Mouse (Mus musculus) spleen, adult 2 months (tissue): ENCODE results near the gene Hydin. TPM values are rescaled to one million over a fixed set of nuclear protein-coding genes. Genes with fewer than 3 reads are reported as not detected.
"Not testable (repeated sequence)": the region's sequence is repeated elsewhere in the genome, so short reads cannot be mapped to it uniquely, and the experiment has no call there.

Source experiments
- DNase-seq, 2 experiments: peaks; one replicate each; pipeline versions ENCODE4 v3.0.0 to v3.0.0-alpha.2; 2012 to 2021; ENCODE audit warnings: low spot score in 2 of 2, low read depth in 1 of 2
- H3K27ac ChIP-seq: fragments of 200-500 bp; 2 replicates; pipeline ENCODE4 v1.5.1; 2012; ENCODE audit warnings: low read length, inconsistent platforms; ENCODE audit not compliant: insufficient read depth
- H3K27me3 ChIP-seq: fragments of 200-500 bp; 2 replicates; pipeline ENCODE4 v1.6.1; 2012; ENCODE audit warnings: mild to moderate bottlenecking, moderate library complexity, low read length, inconsistent platforms; ENCODE audit not compliant: control insufficient read depth, insufficient read depth
- H3K36me3 ChIP-seq: fragments of 200-500 bp; 2 replicates; pipeline ENCODE4 v1.6.1; 2012; ENCODE audit warnings: mild to moderate bottlenecking, low read length, inconsistent platforms; ENCODE audit not compliant: control insufficient read depth, insufficient read depth
- H3K4me1 ChIP-seq: fragments of 200-500 bp; 2 replicates; pipeline ENCODE4 v1.6.1; 2011; ENCODE audit warnings: inconsistent platforms; ENCODE audit not compliant: control insufficient read depth, insufficient read depth, insufficient read length
- H3K4me3 ChIP-seq: fragments of 200-500 bp; 2 replicates; pipeline ENCODE4 v1.5.1; 2011; ENCODE audit warnings: mild to moderate bottlenecking, inconsistent platforms; ENCODE audit not compliant: insufficient read depth, insufficient read length; ENCODE audit errors: extremely low read depth
- CTCF ChIP-seq: fragments of 200-500 bp; IDR thresholded peaks from 2 replicates; pipeline ENCODE4 v1.5.1; 2011; ENCODE audit warnings: mild to moderate bottlenecking, inconsistent platforms; ENCODE audit not compliant: insufficient read depth, insufficient read length, insufficient replicate concordance; ENCODE audit errors: extremely low read depth
- POLR2A ChIP-seq: fragments of 200-500 bp; IDR thresholded peaks from 2 replicates; pipeline ENCODE4 v1.6.1; 2011; ENCODE audit warnings: low read depth, low read length, inconsistent platforms
- WGBS: fragments of 180-500 bp; shearing (Covaris S2); methylation state at CpG from one replicate; pipeline ENCODE4 v1.1.7; 2018; 5-methylcytosine and 5-hydroxymethylcytosine counted together
- polyA plus RNA-seq: library from polyadenylated mRNA; depleted of rRNA; stranded (reverse); fragments of >200 nt; gene quantifications from 2 replicates; pipeline ENCODE4 v1.2.3, GENCODE M21; 2012

Gene Hydin
- polyA plus RNA-seq, 1 experiment, result 0.01 TPM

DNA sequence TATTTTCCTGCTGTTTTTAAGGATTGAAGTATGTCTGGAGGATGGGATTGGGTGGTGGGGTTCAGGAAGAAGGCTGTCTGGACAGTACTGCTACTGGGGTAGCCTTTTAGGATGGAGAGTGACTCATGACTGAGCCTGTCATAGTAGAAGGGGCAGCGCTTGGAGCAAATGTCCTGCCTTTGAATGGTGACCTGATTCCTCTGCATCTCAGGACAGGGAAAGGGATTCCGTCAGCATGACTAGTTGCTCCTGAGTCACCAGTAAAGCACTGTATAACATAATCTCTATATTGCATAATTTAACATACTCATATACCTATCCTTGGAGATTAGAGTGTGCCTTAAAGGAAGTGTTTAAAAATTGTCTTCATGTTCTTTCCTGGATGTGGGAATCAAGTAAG, 54.7 kb downstream of the Hydin start:
- TF ChIP-seq CTCF (no peak), POLR2A (no peak)
- no peaks in the 10 kb centered on the region for H3K4me1 ChIP-seq
- WGBS, result 85% methylated on average over 2 of the region's 2 CpGs
- no peaks in the 10 kb centered on the region for H3K36me3 ChIP-seq
- H3K27me3 ChIP-seq, result no peaks in the 10 kb centered on the region
- no peak overlapping the region for H3K4me3 ChIP-seq
- no peak for DNase-seq
- no peak overlapping the region for H3K27ac ChIP-seq

DNA sequence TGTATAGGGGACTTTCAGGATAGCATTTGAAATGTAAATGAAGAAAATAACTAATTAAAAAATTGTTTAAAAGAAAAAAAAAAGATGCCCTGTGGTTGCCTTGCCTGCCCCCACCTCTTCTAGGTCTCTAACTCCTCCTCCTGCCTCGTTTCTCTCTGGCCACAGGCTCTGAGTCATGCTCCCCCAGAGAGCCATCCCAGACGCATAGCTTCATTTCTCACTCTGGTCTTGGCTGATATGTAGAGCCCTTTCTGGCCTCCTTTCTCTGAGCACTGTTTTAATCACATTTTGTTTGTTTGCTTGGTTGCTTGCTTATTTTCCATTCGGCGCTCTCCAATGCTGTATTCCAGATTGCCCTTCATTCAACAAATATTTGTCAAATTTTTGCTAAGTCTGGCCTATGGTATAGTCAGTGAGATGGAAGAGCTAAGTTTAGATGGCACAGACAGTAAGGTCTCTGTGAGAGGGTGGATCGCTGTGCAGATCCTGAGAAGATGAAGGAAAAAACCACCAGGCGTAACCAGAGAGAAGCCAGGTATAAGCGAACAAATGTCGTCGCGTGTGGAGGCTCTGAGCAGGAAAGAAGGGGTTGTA, 57.3 kb downstream of the Hydin start:
- H3K4me1 ChIP-seq, result no peaks in the 10 kb centered on the region
- no peaks in the 10 kb centered on the region for H3K27me3 ChIP-seq
- TF ChIP-seq POLR2A (no peak), CTCF (no peak)
- H3K36me3 ChIP-seq, result no peaks in the 10 kb centered on the region
- no peak overlapping the region for H3K4me3 ChIP-seq
- H3K27ac ChIP-seq, result no peak overlapping the region
- 77% methylated on average over 10 of the region's 10 CpGs for WGBS
- DNase-seq, result no peak

DNA sequence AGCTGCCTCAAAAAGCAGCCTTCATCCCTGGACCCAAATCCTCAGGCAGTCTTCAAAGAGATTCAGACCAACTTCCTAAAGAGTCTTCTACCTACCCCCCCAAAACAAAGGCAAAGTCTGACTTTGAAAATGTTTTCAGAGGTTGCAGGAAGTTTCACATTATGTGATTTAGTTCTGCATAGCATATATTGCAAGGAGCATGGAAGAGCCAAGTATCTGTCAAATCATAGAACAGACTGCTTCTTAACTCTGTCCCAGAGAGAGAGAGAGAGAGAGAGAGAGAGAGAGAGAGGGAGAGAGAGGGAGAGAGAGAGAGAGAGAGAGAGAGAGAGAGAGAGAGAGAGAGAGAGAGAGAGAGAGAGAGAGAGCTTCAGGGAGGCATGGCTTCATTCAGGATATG, 60.3 kb downstream of the Hydin start:
- H3K36me3 ChIP-seq, DNase-seq, H3K27me3 ChIP-seq, H3K4me1 ChIP-seq, H3K4me3 ChIP-seq, H3K27ac ChIP-seq: not testable (repeated sequence)

DNA sequence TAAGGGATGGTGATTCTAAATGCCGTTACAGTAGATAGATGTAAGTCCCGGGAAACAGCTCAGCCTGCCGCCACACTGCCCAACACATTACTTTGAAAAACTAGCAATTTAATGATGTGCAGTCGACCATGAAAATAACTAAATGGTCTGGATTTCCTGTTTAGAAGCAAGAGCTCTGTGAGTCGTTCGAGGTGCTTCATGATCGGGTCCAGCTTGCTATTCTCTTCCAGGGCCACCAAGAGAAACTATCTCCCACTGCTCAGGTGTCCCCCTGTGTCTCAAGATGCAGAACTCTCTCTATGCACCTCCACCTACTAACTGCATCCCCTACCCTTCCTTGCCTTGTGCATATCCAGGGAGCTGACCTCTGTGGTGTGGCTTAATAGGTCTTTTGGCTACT, 66.6 kb downstream of the Hydin start:
- WGBS, result 78% methylated on average over 7 of the region's 7 CpGs
- no peaks in the 10 kb centered on the region for H3K27me3 ChIP-seq

DNA sequence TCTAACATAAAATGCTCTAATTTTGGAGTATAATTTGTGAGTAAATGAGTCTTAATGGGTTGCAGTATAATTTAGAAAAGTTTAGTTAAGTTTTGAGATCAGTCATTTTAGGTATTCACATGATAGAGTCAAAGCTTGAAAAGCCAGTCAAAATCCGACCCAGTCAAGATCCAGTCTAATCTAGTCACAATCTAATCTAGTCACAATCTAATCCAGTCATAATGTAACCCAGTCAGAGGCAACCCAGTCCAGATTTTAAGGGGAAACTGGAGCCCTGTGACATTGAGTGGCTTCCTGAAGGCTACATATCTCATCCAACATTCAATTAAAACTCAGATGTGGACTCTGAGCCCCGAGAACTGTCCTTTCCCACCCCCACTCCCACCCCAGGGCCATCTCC, 72.7 kb downstream of the Hydin start:
- Histone ChIP-seq H3K4me1 (no peaks in the 10 kb centered on the region), H3K36me3 (no peaks in the 10 kb centered on the region), H3K4me3 (no peak overlapping the region), H3K27ac (no peak overlapping the region), H3K27me3 (no peaks in the 10 kb centered on the region)
- WGBS, result 75% methylated on average over 2 of the region's 2 CpGs
- TF ChIP-seq POLR2A, result no peak
- TF ChIP-seq CTCF, result no peak
- no peak for DNase-seq

More for the DNA sequence above, 66.6 kb downstream of the Hydin start:
- no peak for TF ChIP-seq POLR2A
- TF ChIP-seq CTCF, result no peak
- H3K27ac ChIP-seq, result no peak overlapping the region
- H3K4me3 ChIP-seq, result no peak overlapping the region
- no peaks in the 10 kb centered on the region for H3K4me1 ChIP-seq
- DNase-seq, result no peak
- H3K36me3 ChIP-seq, result no peaks in the 10 kb centered on the region

DNA sequence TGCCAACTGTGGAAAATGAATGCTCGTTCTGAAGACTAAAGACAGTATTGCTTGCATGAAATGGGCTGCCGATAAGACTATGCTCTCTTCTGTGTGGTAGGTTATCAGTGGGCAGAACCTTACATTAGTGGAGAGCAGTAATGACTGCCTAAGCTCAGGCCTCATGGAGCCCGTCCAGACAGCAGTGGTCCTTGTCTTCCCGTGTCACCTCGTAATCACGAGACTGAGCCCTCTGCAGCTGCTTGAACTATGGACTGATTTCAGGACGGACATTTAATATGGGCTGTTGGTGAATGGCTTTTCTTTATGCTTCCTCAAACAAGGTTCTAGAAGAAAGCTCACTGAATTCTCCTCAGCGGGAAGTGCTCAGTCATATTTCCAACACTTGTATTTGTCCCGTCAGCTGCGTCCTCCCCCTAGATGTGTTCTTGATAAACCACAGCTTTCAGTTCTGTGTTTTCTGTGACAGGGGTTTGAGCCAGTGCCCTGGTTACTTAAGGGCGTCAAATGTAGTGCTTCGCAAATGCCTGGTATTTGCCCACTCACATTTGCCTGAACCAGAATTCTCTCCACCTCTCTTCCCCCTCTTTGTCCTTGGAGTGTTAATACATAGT, 73.4 kb downstream of the Hydin start:
- 67% methylated on average over 12 of the region's 12 CpGs for WGBS
- Histone ChIP-seq H3K4me3 (no peak overlapping the region), H3K27ac (no peak overlapping the region), H3K36me3 (no peaks in the 10 kb centered on the region), H3K27me3 (no peaks in the 10 kb centered on the region), H3K4me1 (no peaks in the 10 kb centered on the region)
- TF ChIP-seq CTCF (no peak), POLR2A (no peak)
- no peak for DNase-seq

DNA sequence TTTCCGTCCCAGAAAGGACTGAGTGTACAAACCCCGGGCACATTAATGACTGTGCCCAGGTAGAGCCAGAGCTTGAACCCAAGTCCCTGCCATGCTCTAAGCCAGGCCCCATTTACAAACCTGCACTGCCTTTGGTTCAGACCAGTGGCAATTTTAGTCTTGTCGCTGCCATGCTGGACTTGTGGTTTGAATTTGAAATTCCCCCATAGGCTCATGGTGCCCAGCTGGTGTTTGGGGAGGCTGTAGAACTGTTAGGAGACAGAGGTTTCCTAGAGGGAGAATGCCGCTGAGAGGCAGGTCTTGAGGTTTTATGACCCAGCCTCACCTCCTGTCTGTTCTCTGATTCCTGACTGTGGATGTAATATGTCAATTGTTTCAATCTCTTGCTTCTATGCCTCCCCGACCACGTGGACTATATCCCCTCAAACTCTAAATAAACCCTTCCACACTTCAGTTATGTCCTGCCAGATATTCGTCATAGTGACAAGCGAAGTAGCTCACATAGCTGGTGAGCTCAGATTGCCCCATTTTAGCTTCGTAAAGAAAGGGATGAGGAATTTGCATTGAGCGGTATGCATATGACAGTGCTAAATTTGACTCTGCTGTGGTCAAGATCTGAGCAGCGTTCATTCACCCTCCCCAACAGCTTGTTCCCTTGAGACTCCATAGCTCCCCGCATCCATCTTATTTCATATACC, 79.1 kb downstream of the Hydin start:
- 82% methylated on average over 12 of the region's 12 CpGs for WGBS
- no peaks in the 10 kb centered on the region for H3K27me3 ChIP-seq
- no peak for DNase-seq
- TF ChIP-seq CTCF (no peak), POLR2A (no peak)
- no peak overlapping the region for H3K4me3 ChIP-seq
- H3K27ac ChIP-seq, result no peak overlapping the region
- H3K4me1 ChIP-seq, result no peaks in the 10 kb centered on the region
- no peaks in the 10 kb centered on the region for H3K36me3 ChIP-seq
